Mouse (Mus musculus): Measurements from ENCODE around the gene Fgd3. TPM values are rescaled to one million over a fixed set of nuclear protein-coding genes. Genes with fewer than 3 reads are reported as not detected.

The Fgd3 gene
- total RNA-seq, 2 experiments from 2014 or later = 0.64 to 1.2 TPM

- DNase-seq = peak in 1 of 2 experiments; percentile 18
- intact Hi-C loops (cut with DNase I) = loop anchor here (5.0 kb wide), 1 partner anchor 310 kb away; the partner anchor contains the start of genes Cenpp and Nol8
Measured at GRCm38 (mm10) chr13:49341831-49342722, 22.0 kb upstream of the Fgd3 start.

- DNase-seq = peak; percentile 91
- intact Hi-C loops (cut with DNase I) = loop anchor here (5.0 kb wide), 1 partner anchor 311 kb away; the partner anchor contains the start of genes Cenpp and Nol8
Measured at GRCm38 (mm10) chr13:49341012-49341830, 21.1 kb upstream of the Fgd3 start, which contains the start of gene Bicd2. TSS of gene Bicd2 (plus strand) at chr13:49341585.

DNA sequence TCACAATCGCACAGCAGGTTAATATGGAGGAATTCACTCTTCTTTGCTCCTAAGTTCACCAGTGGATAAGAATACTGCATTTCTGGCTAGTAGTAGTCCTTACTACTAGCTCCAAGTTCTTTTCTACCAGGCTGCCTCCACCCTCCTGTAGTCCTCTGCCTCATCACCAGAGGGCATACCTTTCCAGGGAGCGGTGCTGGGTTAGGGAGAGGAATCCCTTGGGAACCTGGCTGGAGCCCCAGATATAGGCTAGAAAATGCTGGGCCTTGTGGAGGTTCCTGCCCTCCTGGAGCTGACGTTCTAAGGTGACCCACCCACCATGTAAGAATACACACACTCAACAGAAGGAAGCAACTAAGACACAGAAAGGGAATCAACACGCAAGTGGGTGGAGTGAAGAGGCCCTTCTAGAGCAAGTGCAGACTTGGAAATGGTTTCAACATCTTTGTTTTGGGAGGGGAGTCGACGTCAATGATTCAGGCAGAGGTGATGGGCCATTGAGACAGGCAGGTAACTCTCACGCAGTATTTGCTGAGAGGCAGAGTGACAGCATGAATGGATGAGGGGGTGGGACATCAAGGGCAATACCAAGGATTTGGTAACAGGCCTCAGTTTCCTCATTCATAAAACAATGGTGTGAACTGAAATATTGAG, 18.9 kb upstream of the Fgd3 start:
- peak; percentile 68 to 80 for DNase-seq
- intact Hi-C loops (cut with DNase I) = loop anchor here (1.0 kb wide), 1 partner anchor 42 kb away; no protein-coding TSS in a partner anchor

DNA sequence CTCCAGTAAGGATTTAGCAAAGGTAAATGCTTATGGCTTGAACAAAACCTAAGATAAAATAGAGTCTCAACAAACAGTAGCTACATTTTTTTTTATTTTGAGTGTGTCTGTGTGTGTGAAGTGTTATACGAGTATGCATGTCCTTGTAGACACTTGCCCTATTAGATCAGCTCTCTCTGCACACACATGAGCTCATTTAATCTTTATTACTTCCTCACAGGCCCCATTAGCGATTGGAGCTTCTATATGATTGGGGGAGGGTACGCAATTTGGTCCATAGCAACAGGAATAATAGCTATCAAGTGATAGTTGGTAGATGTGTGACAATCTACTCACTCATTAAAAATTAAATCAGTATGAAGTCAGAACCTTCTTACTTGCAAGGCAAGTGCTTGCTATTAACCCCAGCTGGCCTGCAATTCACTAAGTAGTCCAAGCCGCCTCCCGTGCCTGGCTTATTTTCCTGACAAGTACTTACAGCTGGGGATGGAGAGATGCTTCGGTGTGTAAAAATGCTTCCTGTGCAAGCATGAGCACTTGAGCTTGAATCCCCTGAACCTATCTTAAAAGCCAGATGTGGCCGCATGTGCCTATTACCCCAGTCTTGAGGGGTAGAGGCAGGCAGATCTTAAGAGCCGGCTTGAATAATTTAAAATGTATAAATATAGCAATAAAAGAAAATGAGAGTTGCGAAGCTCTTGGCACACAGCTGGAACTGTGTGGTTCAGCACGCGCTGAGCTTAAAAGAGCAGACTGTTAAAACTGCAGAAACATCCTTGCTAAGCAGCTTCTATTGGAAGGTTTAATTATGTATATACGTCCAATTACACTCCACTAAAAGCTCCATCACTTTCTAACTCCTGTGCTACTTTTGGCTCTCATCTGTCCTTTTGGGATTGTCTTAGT, 15.2 kb upstream of the Fgd3 start:
- DNase-seq = no peak
- intact Hi-C loops (cut with DNase I) = no loop called here

DNA sequence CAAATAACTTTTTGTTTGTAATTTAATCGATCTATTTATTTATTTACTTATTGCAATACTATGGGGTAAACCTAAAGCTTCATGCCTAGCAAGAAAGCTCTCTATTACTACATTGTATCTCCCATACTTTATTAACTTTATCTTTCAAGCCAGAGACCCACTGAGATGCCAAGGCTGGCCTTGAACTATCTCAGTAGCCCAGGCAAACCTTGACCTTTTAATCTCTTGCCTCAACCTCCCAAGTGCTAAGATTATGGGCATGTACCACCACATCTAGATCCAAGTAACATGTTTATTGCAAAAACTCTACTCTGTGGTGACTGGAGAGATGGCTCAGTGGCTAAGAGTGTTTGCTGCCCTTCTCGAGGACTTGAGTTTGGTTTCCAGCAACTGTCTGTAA, 13.1 kb upstream of the Fgd3 start:
- DNase-seq = no peak
- intact Hi-C loops (cut with DNase I) = no loop called here

- DNase-seq = no peak
- intact Hi-C loops (cut with DNase I) = loop anchor here (5.0 kb wide), 1 partner anchor 319 kb away; no protein-coding TSS in a partner anchor
Measured at GRCm38 (mm10) chr13:49328101-49328500, 8.0 kb upstream of the Fgd3 start.

DNA sequence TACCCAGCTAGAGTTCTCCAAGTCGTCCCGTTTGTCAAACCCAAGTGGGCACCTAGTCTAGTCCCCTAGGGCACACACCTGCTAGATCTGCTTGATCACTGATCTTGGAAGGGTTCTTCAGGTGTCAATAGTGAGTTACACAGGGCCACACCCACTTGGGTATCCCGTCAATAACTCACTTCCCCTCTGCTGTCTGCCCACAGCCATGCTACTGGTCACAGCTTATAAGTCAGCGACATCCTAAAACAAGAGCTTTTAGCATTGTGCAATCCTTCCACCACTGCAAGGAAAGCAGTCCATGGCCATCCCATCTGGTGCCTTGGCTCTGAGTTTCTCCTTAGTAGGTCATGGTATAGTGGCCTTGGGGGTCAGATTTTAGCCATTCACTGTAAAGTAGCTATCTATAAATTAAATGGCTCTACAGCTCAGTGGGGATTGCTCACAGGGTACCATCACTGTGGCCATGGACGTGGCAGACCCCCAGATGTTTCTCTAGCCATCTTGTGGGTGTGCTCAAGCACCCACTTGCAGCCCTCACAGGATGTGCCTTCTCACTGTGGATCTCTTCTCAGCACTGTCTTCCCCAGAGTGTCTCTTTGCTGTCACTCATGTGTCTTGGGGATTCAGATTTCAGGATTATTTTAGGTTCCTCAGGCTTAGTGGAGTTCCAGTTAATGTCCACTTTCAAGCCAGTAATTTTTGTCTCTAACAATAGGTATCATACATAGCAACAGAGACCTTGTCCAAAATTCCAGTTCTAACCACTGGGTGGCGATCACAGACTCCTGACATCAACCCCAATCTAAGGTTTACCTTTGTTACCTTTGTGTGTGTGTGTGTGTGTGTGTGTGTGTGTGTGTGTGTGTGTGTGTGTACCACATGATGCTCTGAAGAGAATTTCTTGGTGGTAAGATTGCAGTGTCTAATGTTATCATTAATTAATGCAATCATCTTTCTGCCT, 6.4 kb upstream of the Fgd3 start:
- peak; percentile 57 to 63 for DNase-seq
- intact Hi-C loops (cut with DNase I) = loop anchor here (1.0 to 5.0 kb wide), 2 partner anchors 55 to 321 kb away; no protein-coding TSS in a partner anchor

GRCm38 (mm10) chr13:49324871-49325270, 4.8 kb upstream of the Fgd3 start:
- DNase-seq = no peak
- intact Hi-C loops (cut with DNase I) = loop anchor here (5.0 kb wide), 1 partner anchor 322 kb away; no protein-coding TSS in a partner anchor

DNA sequence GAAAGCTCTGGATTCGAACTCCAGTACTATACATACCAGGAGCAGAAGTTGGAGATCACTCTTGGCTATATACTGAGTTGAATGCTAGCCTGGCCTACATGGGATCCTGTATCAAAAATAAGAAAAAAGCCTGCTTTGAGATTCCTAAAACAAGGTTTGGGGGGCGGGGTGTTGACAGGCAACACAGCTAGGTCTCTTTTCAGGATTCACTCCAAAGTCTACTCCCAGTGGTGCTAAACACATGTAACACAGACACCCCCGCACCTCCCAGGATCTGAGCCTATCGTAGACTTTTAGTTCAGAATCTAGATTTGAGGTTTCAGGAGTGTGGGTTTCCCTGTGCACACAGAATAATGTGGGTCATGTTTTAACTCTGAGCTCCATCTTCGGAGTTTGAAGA, 2.6 kb upstream of the Fgd3 start:
- intact Hi-C loops (cut with DNase I) = no loop called here
- no peak for DNase-seq

DNA sequence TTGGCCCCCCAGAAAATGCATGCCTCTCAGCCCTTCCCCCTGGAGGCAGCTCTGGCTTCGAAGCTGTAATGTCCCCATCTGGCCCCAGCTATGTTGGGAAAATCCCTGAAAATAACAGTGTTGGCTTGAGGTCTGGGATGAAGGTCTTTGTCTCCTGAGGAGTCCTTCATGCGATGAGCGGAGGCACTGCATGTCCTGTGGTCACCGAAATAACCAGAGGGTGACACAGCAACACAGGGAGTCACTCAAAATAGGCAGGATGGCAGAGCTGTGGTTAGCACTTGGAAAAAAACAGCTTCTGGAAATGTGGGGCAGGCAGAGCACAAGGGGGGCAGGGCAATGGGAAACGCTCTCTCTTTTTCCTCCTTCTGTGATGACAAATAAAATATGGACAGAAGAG, 2.1 kb upstream of the Fgd3 start:
- no peak for DNase-seq
- intact Hi-C loops (cut with DNase I) = no loop called here

GRCm38 (mm10) chr13:49321452-49321851, 1.3 kb upstream of the Fgd3 start:
- intact Hi-C loops (cut with DNase I) = no loop called here

GRCm38 (mm10) chr13:49320514-49320913, 403 bp upstream of the Fgd3 start:
- DNase-seq = no peak
- intact Hi-C loops (cut with DNase I) = no loop called here

More at GRCm38 (mm10) chr13:49321452-49321851, 1.3 kb upstream of the Fgd3 start:
- no peak for DNase-seq

DNA sequence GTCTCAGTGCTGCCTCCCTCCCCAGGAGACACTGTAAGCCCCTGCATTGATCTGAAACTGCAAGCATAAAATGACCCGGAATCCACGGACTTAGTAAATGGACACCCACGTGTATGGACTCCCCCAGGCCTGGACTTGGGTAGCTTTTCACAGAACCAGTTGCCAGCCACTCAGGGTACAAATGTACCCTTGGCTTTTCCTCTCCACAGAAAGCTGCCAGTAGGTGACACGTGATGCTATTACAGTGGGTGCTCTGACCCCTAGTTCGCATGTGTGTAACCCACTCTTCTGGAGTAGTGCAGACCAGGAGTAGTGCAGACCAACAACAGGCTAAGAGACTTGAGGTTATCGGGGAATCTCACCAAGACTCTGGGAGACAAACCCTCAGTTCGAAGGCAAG, 2.2 kb downstream of the Fgd3 start:
- intact Hi-C loops (cut with DNase I) = no loop called here
- no peak for DNase-seq

GRCm38 (mm10) chr13:49317508-49317907, 2.6 kb downstream of the Fgd3 start:
- intact Hi-C loops (cut with DNase I) = no loop called here
- no peak for DNase-seq

DNA sequence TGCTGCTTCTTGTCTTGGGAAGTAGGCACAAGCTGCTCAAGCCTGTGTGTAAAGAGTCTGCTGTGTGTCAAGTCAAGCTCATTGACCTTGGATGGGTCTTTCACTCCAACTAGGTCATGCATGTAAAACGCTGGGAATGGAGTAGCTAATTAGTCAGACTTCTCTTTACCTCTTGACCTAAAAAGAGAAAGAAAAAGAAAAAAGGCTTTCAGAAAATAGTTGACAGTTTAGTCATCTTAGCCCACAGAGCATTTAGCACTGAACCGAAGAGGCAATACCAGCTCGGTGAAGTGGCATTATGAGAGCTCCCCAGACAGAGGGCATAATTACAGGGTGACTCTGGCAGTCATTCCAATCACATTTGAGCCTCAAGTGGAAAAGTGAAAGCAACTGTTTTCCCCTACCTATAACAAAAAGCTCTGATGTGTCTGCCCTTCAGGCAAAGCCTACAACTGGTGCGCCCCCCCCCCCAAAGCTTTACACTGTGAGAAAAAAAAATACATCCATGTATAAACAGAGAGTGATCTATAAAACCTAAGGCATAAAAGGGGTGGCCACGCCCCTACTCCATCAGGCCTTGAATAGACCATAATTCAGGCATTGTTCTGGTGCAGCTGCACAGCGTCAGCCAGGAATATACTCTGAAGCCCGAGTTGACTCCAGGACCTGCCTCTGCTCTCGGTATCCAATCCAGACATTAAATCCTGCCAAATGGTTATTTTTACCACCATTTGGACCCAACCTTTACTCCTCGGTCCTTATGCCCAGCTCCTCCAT, 3.5 kb downstream of the Fgd3 start:
- DNase-seq = no peak
- intact Hi-C loops (cut with DNase I) = no loop called here

DNA sequence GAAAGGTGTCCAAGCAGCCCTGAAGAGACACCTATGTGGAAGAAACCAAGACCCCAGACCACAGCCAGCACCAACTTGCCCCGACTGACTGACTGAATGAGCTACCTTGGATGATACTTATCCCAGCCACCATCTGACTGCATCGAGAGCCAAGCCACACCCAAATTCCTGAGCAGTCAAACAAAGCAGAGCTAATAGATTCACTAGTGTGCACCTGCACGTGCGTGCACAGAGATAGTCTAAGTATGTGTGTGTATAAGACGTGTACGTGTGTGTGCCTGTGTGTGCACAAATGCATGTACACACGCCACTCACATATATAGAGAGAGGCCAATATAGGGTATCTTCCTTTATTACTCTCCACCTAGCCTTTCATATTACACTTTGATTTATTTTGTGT, 8.5 kb downstream of the Fgd3 start:
- intact Hi-C loops (cut with DNase I) = no loop called here
- DNase-seq = no peak

GRCm38 (mm10) chr13:49309501-49309900, 10.6 kb downstream of the Fgd3 start:
- intact Hi-C loops (cut with DNase I) = no loop called here
- no peak for DNase-seq
